Mouse (Mus musculus) kidney, adult 2 months (tissue): ENCODE measurements around the gene Nudt3. TPM values are rescaled to one million over a fixed set of nuclear protein-coding genes. Genes with fewer than 3 reads are reported as not detected.
"Not testable (repeated sequence)": the region's sequence is repeated elsewhere in the genome, so short reads cannot be mapped to it uniquely, and the experiment has no call there.

Experiments used
- DNase-seq: peaks from one replicate; pipeline ENCODE4 v3.0.0; 2021
- H3K27ac ChIP-seq: fragments of 200-500 bp; 2 replicates; pipeline ENCODE4 v1.5.1; 2012; ENCODE audit warnings: low read depth, low read length, control low read depth, inconsistent platforms; ENCODE audit not compliant: insufficient read depth
- H3K27me3 ChIP-seq: fragments of 200-500 bp; replicated peaks from 2 replicates; pipeline ENCODE4 v1.6.1; 2012; ENCODE audit warnings: mild to moderate bottlenecking, moderate library complexity, low read length, inconsistent platforms; ENCODE audit not compliant: control insufficient read depth, insufficient read depth
- H3K36me3 ChIP-seq: fragments of 200-500 bp; 2 replicates; pipeline ENCODE4 v1.6.1; 2012; ENCODE audit warnings: mild to moderate bottlenecking, moderate library complexity, low read length, inconsistent platforms; ENCODE audit not compliant: control insufficient read depth, insufficient read depth
- H3K4me1 ChIP-seq: fragments of 200-500 bp; 2 replicates; pipeline ENCODE4 v1.6.1; 2011; ENCODE audit warnings: low read length; ENCODE audit not compliant: control insufficient read depth, insufficient read depth
- H3K4me3 ChIP-seq: fragments of 200-500 bp; 2 replicates; pipeline ENCODE4 v1.5.1; 2011; ENCODE audit warnings: mild to moderate bottlenecking, low read depth, low read length, control low read depth; ENCODE audit not compliant: insufficient read depth
- CTCF ChIP-seq: fragments of 200-500 bp; conservative IDR thresholded peaks from 2 replicates; pipeline ENCODE4 v1.5.1; 2011; ENCODE audit warnings: low read depth, mild to moderate bottlenecking, control low read depth, low read length, moderate library complexity, mixed read lengths; ENCODE audit not compliant: insufficient read depth, insufficient read length
- POLR2A ChIP-seq: fragments of 200-500 bp; IDR thresholded peaks from one replicate; pipeline ENCODE4 v1.6.1; 2011; ENCODE audit warnings: low read depth, low read length, control low read depth
- WGBS: fragments of 180-500 bp; shearing (Covaris S2); methylation state at CpG from one replicate; pipeline ENCODE4 v1.1.7; 2018; 5-methylcytosine and 5-hydroxymethylcytosine counted together
- polyA plus RNA-seq: library from polyadenylated mRNA; depleted of rRNA; stranded (reverse); fragments of >200 nt; gene quantifications from 2 replicates; pipeline ENCODE4 v1.2.3, GENCODE M21; 2012

The Nudt3 gene
- polyA plus RNA-seq, 1 experiment, result 69.9 TPM

- H3K4me1 ChIP-seq, result no peaks in the 10 kb centered on the region
- no peaks in the 10 kb centered on the region for H3K27me3 ChIP-seq
- TF ChIP-seq POLR2A (no peak), CTCF (no peak)
- H3K36me3 ChIP-seq, result no peaks in the 10 kb centered on the region
- H3K27ac ChIP-seq, result no peak overlapping the region
- DNase-seq, result no peak
- 45% methylated on average over 6 of the region's 6 CpGs for WGBS
- no peak overlapping the region for H3K4me3 ChIP-seq
Observed at GRCm38 (mm10) chr17:27643101-27643500, 19.8 kb upstream of the Nudt3 start.

GRCm38 (mm10) chr17:27642491-27643062, 19.3 kb upstream of the Nudt3 start:
- TF ChIP-seq CTCF (no peak), POLR2A (no peak)
- WGBS, result 9% methylated on average over 12 of the region's 12 CpGs
- H3K36me3 ChIP-seq, result no peaks in the 10 kb centered on the region
- H3K4me1 ChIP-seq, result no peaks in the 10 kb centered on the region
- H3K4me3 ChIP-seq, result no peak overlapping the region
- H3K27me3 ChIP-seq, result no peaks in the 10 kb centered on the region
- no peak for DNase-seq
- no peak overlapping the region for H3K27ac ChIP-seq

- WGBS, result 91% methylated on average over 6 of the region's 6 CpGs
- not testable (repeated sequence) for H3K27ac ChIP-seq, H3K4me3 ChIP-seq, H3K27me3 ChIP-seq, H3K36me3 ChIP-seq, DNase-seq, H3K4me1 ChIP-seq
Observed at GRCm38 (mm10) chr17:27639851-27640250, 16.6 kb upstream of the Nudt3 start.

GRCm38 (mm10) chr17:27638921-27639332, 15.6 kb upstream of the Nudt3 start:
- Histone ChIP-seq H3K36me3 (no peaks in the 10 kb centered on the region), H3K27me3 (no peaks in the 10 kb centered on the region), H3K27ac (no peak overlapping the region), H3K4me3 (no peak overlapping the region), H3K4me1 (no peaks in the 10 kb centered on the region)
- TF ChIP-seq CTCF (peak; percentile 53), POLR2A (no peak)
- no peak for DNase-seq
- WGBS, result 90% methylated on average over 20 of the region's 20 CpGs

- WGBS, result 49% methylated on average over 9 of the region's 9 CpGs
- Histone ChIP-seq H3K4me3 (no peak overlapping the region), H3K27ac (no peak overlapping the region), H3K36me3 (no peaks in the 10 kb centered on the region), H3K27me3 (no peaks in the 10 kb centered on the region), H3K4me1 (0 out of 2 replicates have a peak, but pooled peaks cover 6% of the 10 kb centered on the region)
- peak; percentile 28 for DNase-seq
- no peak for TF ChIP-seq CTCF
- no peak for TF ChIP-seq POLR2A
Observed at GRCm38 (mm10) chr17:27637333-27637732, 14.0 kb upstream of the Nudt3 start.

- Histone ChIP-seq H3K27ac (no peak within 1 kb of the TSS), H3K36me3 (no peaks in the 10 kb centered on the region), H3K4me3 (no peak within 1 kb of the TSS; the same call in 1 of the 2 replicates), H3K27me3 (no peaks in the 10 kb centered on the region), H3K4me1 (0 out of 2 replicates have a peak, but pooled peaks cover 6% of the 10 kb centered on the region)
- 49% methylated on average over 18 of the region's 18 CpGs for WGBS
- TF ChIP-seq CTCF (no peak), POLR2A (no peak)
- no peak for DNase-seq
Observed at GRCm38 (mm10) chr17:27636132-27637020, 13.1 kb upstream of the Nudt3 start, which contains the start of gene Rps10. Gene Rps10, minus strand, starts transcription at chr17:27636669.

- 32% methylated on average over 9 of the region's 9 CpGs for WGBS
- H3K4me3 ChIP-seq, result peak overlapping the region; percentile 61
- not testable (repeated sequence) for H3K4me1 ChIP-seq, H3K27ac ChIP-seq, H3K36me3 ChIP-seq, DNase-seq, H3K27me3 ChIP-seq
Observed at GRCm38 (mm10) chr17:27635575-27635903, 12.2 kb upstream of the Nudt3 start.
